In genomic region chr8:74993475-74994451, GRCm38 (mm10) we compare ENCODE assay signal across 7 mouse cellular contexts. TPM values are rescaled to one million over a fixed set of nuclear protein-coding genes. Genes with fewer than 3 reads are reported as not detected.
DNase-seq lines count a peak whose midpoint lies in the region; ATAC-seq and TF ChIP-seq lines count a peak whose summit lies in the region.

No protein-coding gene starts in this region.

- peak overlapping the region; percentile 64 for H3K4me2 ChIP-seq in embryonic facial prominence, embryonic 13.5 days
- peak overlapping the region; percentile 70 for H3K4me2 ChIP-seq in limb, embryonic 12.5 days
- peak overlapping the region; percentile 60 for H3K4me2 ChIP-seq in midbrain, embryonic 15.5 days

- H3K4me3 ChIP-seq in embryonic facial prominence, embryonic 13.5 days = peak overlapping the region; percentile 84
- H3K4me3 ChIP-seq in kidney, adult 2 months (ENCODE audit: insufficient read depth, low read depth, low read length) = peak overlapping the region; percentile 98
- H3K4me3 ChIP-seq in limb, embryonic 12.5 days (replicated peaks) = peak overlapping the region; percentile 88
- peak overlapping the region; percentile 80 for H3K4me3 ChIP-seq in midbrain, embryonic 15.5 days
- peak overlapping the region; percentile 83 for H3K4me3 ChIP-seq in spleen, adult 2 months (ENCODE audit: extremely low read depth, insufficient read depth, insufficient read length)

- no peak for TF ChIP-seq POLR2A in kidney, adult 2 months (IDR thresholded peaks at IDR 0.05; ENCODE audit: low read depth, low read length)
- no peak for TF ChIP-seq POLR2A in spleen, adult 2 months (IDR thresholded peaks at IDR 0.05; ENCODE audit: low read depth, low read length)

- H3K4me1 ChIP-seq in embryonic facial prominence, embryonic 13.5 days = peaks cover 5% of the 10 kb centered on the region; the same call in 1 of the 2 replicates
- H3K4me1 ChIP-seq in kidney, adult 2 months (ENCODE audit: control insufficient read depth, insufficient read depth, low read length) = peaks cover 4% of the 10 kb centered on the region
- peaks cover 5% of the 10 kb centered on the region; the same call in 1 of the 2 replicates for H3K4me1 ChIP-seq in limb, embryonic 12.5 days (replicated peaks)
- H3K4me1 ChIP-seq in midbrain, embryonic 15.5 days = peaks cover 18% of the 10 kb centered on the region
- no peaks in the 10 kb centered on the region for H3K4me1 ChIP-seq in spleen, adult 2 months (ENCODE audit: control insufficient read depth, insufficient read depth, insufficient read length)

- peak; percentile 92 for ATAC-seq in embryonic facial prominence, embryonic 13.5 days (ENCODE audit: insufficient number of reproducible peaks, insufficient read depth, low FRiP score, low TSS enrichment, low read depth)
- peak; percentile 90 for ATAC-seq in limb, embryonic 12.5 days (ENCODE audit: insufficient number of reproducible peaks, insufficient read depth, low FRiP score, low TSS enrichment, low read depth)
- ATAC-seq in midbrain, embryonic 15.5 days (replicated peaks) = peak; percentile 97

- no peak for TF ChIP-seq CTCF in kidney, adult 2 months (conservative IDR thresholded peaks at IDR 0.05; ENCODE audit: insufficient read depth, insufficient read length, low read depth, low read length)
- no peak for TF ChIP-seq CTCF in spleen, adult 2 months (IDR thresholded peaks at IDR 0.05; ENCODE audit: extremely low read depth, insufficient read depth, insufficient read length, insufficient replicate concordance)

- H3K9ac ChIP-seq in embryonic facial prominence, embryonic 13.5 days = peak overlapping the region; percentile 99
- H3K9ac ChIP-seq in limb, embryonic 12.5 days (replicated peaks) = peak overlapping the region; percentile 98
- H3K9ac ChIP-seq in midbrain, embryonic 15.5 days = peak overlapping the region; percentile 98

- under 1% methylated on average over 85 of the region's 111 CpGs for WGBS in embryonic facial prominence, embryonic 13.5 days
- WGBS in kidney, adult 2 months = under 1% methylated on average over 110 of the region's 111 CpGs
- under 1% methylated on average over 99 of the region's 111 CpGs for WGBS in limb, embryonic 12.5 days
- WGBS in midbrain, embryonic 15.5 days = under 1% methylated on average over 109 of the region's 111 CpGs
- WGBS in spleen, adult 2 months = under 1% methylated on average over 107 of the region's 111 CpGs

- 0 out of 2 replicates have a peak, but pooled peaks cover 6% of the 10 kb centered on the region for H3K27me3 ChIP-seq in embryonic facial prominence, embryonic 13.5 days
- no peaks in the 10 kb centered on the region for H3K27me3 ChIP-seq in kidney, adult 2 months (replicated peaks; ENCODE audit: control insufficient read depth, insufficient read depth, low read length)
- peaks cover 3% of the 10 kb centered on the region; the same call in 1 of the 2 replicates for H3K27me3 ChIP-seq in limb, embryonic 12.5 days
- H3K27me3 ChIP-seq in midbrain, embryonic 15.5 days (replicated peaks) = 0 out of 2 replicates have a peak, but pooled peaks cover 2% of the 10 kb centered on the region
- H3K27me3 ChIP-seq in spleen, adult 2 months (ENCODE audit: control insufficient read depth, insufficient read depth, low read length) = no peaks in the 10 kb centered on the region

- DNase-seq in adrenal gland, postnatal 36 days = peak; percentile 88 to 90
- DNase-seq in heart, adult 18-20 months = peak; percentile 85 to 90
- peak; percentile 92 for DNase-seq in kidney, adult 2 months
- DNase-seq in spleen, adult 2 months (ENCODE audit: low read depth in 1 of 2, low spot score in 2 of 2) = peak; percentile 74 to 82

- no peaks in the 10 kb centered on the region for H3K9me3 ChIP-seq in embryonic facial prominence, embryonic 13.5 days
- no peaks in the 10 kb centered on the region for H3K9me3 ChIP-seq in limb, embryonic 12.5 days
- H3K9me3 ChIP-seq in midbrain, embryonic 15.5 days = no peaks in the 10 kb centered on the region

- peaks cover 3% of the 10 kb centered on the region for H3K36me3 ChIP-seq in embryonic facial prominence, embryonic 13.5 days
- H3K36me3 ChIP-seq in kidney, adult 2 months (ENCODE audit: control insufficient read depth, insufficient read depth, low read length) = no peaks in the 10 kb centered on the region
- peaks cover 8% of the 10 kb centered on the region for H3K36me3 ChIP-seq in limb, embryonic 12.5 days
- no peaks in the 10 kb centered on the region; the same call in 1 of the 2 replicates for H3K36me3 ChIP-seq in midbrain, embryonic 15.5 days (replicated peaks)
- H3K36me3 ChIP-seq in spleen, adult 2 months (ENCODE audit: control insufficient read depth, insufficient read depth, low read length) = no peaks in the 10 kb centered on the region

- peak overlapping the region; percentile 98 for H3K27ac ChIP-seq in embryonic facial prominence, embryonic 13.5 days
- peak overlapping the region; percentile 59; the same call in 1 of the 2 replicates for H3K27ac ChIP-seq in kidney, adult 2 months (ENCODE audit: insufficient read depth, low read depth, low read length)
- H3K27ac ChIP-seq in limb, embryonic 12.5 days = peak overlapping the region; percentile 98
- H3K27ac ChIP-seq in midbrain, embryonic 15.5 days = peak overlapping the region; percentile 97
- peak overlapping the region; percentile 54 for H3K27ac ChIP-seq in spleen, adult 2 months (ENCODE audit: insufficient read depth, low read length)

RNA-seq across cellular contexts. Expression of gene Hmgxb4, which starts 0.6 kb away (rescaled TPM):
- 10 to 100 TPM; 19.0 to 24.1 TPM for total RNA-seq in adrenal gland, postnatal 36 days (2021)
- polyA plus RNA-seq in embryonic facial prominence, embryonic 13.5 days (2015; fragmentation: Nextera tagmentation; extraction: Ambion mirVana) = 47.0 and 53.5 TPM in 2 replicates
- total RNA-seq in heart, adult 18-20 months (2021) = 10 to 100 TPM; 10.1 to 10.6 TPM
- 13.3 and 13.7 TPM in 2 replicates for polyA plus RNA-seq in kidney, adult 2 months (2012; rRNA removed)
- polyA plus RNA-seq in limb, embryonic 12.5 days (2016; fragmentation: Nextera tagmentation; extraction: Ambion mirVana) = 42.9 and 49.3 TPM in 2 replicates
- 41.5 and 44.4 TPM in 2 replicates for polyA plus RNA-seq in midbrain, embryonic 15.5 days (2015; fragmentation: Nextera tagmentation; extraction: Ambion mirVana)
- 6.7 and 7.5 TPM in 2 replicates for polyA plus RNA-seq in spleen, adult 2 months (2012; rRNA removed)

RNA-seq across cellular contexts. Expression of gene Tom1, which starts 39.7 kb away (rescaled TPM):
- 10 to 100 TPM; 42.5 to 46.0 TPM for total RNA-seq in adrenal gland, postnatal 36 days (2021)
- polyA plus RNA-seq in embryonic facial prominence, embryonic 13.5 days (2015; fragmentation: Nextera tagmentation; extraction: Ambion mirVana) = 25.8 and 31.9 TPM in 2 replicates
- 10 to 100 TPM; 57.9 to 63.7 TPM for total RNA-seq in heart, adult 18-20 months (2021)
- polyA plus RNA-seq in kidney, adult 2 months (2012; rRNA removed) = 84.8 and 89.1 TPM in 2 replicates
- 29.1 and 31.4 TPM in 2 replicates for polyA plus RNA-seq in limb, embryonic 12.5 days (2016; fragmentation: Nextera tagmentation; extraction: Ambion mirVana)
- 32.0 and 34.3 TPM in 2 replicates for polyA plus RNA-seq in midbrain, embryonic 15.5 days (2015; fragmentation: Nextera tagmentation; extraction: Ambion mirVana)
- 24.7 and 29.7 TPM in 2 replicates for polyA plus RNA-seq in spleen, adult 2 months (2012; rRNA removed)

Comparison
In these comparisons a context has a peak if more than half of its experiments do, and no peak if none do; other contexts are left out.
1. Peak in every context shown above with its lines: DNase-seq, ATAC-seq, H3K4me3 ChIP-seq and H3K27ac ChIP-seq.